In genomic region chr12:99561333-99561766, GRCm38 (mm10) we compare ENCODE assay signal across 8 mouse cellular contexts. TPM values are rescaled to one million over a fixed set of nuclear protein-coding genes. Genes with fewer than 3 reads are reported as not detected.
DNase-seq lines count a peak whose midpoint lies in the region; ATAC-seq lines count a peak whose summit lies in the region.

No protein-coding gene starts in this region.

- ATAC-seq in common myeloid progenitor, adult 5-6 weeks (replicated peaks; ENCODE audit: low read depth, poor library complexity, severe bottlenecking): peak; percentile 59
- ATAC-seq in hematopoietic stem cell, adult 5-6 weeks (replicated peaks in 1 of 2; ENCODE audit: insufficient read depth in 1 of 2, low FRiP score in 2 of 2, low TSS enrichment in 1 of 2, low read depth in 1 of 2, poor library complexity in 2 of 2, severe bottlenecking in 2 of 2): peak; percentile 34 to 43
- ATAC-seq in megakaryocyte, adult 5-6 weeks (ENCODE audit: poor library complexity, severe bottlenecking): peak; percentile 19; the same call in 1 of the 2 replicates
- ATAC-seq in activated CD4-positive, CD25-positive, alpha-beta regulatory T cell, adult 4 months: no peak

- peak; percentile 18 for DNase-seq in kidney, postnatal 14 days
- no peak for DNase-seq in kidney, adult 18-20 months
- DNase-seq in thymus, postnatal 14 days: peak; percentile 37
- DNase-seq in ovary, postnatal 36 days (ENCODE audit: low spot score): no peak

RNA-seq across cellular contexts. Expression of gene Foxn3, which starts 2.0 kb away (rescaled TPM):
- 28.7 and 41.7 TPM in 2 replicates for total RNA-seq in common myeloid progenitor, adult 5-6 weeks (2017)
- total RNA-seq in hematopoietic stem cell, adult 5-6 weeks (2017): 50.9 and 62.3 TPM in 2 replicates
- total RNA-seq in megakaryocyte, adult 5-6 weeks (2015): 43.6 and 45.6 TPM in 2 replicates
- 17.4 and 19.6 TPM in 2 replicates for total RNA-seq in megakaryocyte, adult 5-6 weeks (2017)
- 100 to 1,000 TPM in 1 of 2 experiments, 10 to 100 TPM in 1; 91.7 to 138 TPM for polyA plus RNA-seq in activated CD4-positive, CD25-positive, alpha-beta regulatory T cell, adult 4 months (2017; shearing (Covaris generic))

Comparison
In these comparisons a context has a peak if more than half of its experiments do, and no peak if none do; other contexts are left out.
1. DNase-seq: peak in kidney, postnatal 14 days (single experiment) and thymus, postnatal 14 days (single experiment); none in kidney, adult 18-20 months (single experiment) and ovary, postnatal 36 days (single experiment).